Mouse (Mus musculus): Measurements from ENCODE around the gene Cacna1a. TPM values are rescaled to one million over a fixed set of nuclear protein-coding genes. Genes with fewer than 3 reads are reported as not detected.

Cacna1a gene
- polyA plus RNA-seq, 1 experiment from 2014 or later: 1.3 TPM

GRCm38 (mm10) chr8:84539376-84539775 is 151.1 kb downstream of the Cacna1a start:
- in situ Hi-C loops (cut with MboI; ENCODE audit: low pct_unique_long_range_greater_than_20kb): no loop called here
- CTCF ChIA-PET: no interaction called here
- peaks cover 18% of the 10 kb centered on the region for H3K27me3 ChIP-seq
- POLR2A ChIA-PET: no interaction called here
- no peak for TF ChIP-seq CTCF (IDR thresholded peaks at IDR 0.05)
- ATAC-seq: no peak
- no peak for DNase-seq (ENCODE audit: low read depth, low spot score)

- POLR2A ChIA-PET: no interaction called here
- CTCF ChIA-PET: no interaction called here
- no peak for DNase-seq (ENCODE audit: low read depth, low spot score)
Observed at GRCm38 (mm10) chr8:84542481-84542880, 154.2 kb downstream of the Cacna1a start.

GRCm38 (mm10) chr8:84545522-84545921 is 157.3 kb downstream of the Cacna1a start:
- DNase-seq (ENCODE audit: low read depth, low spot score): no peak
- ATAC-seq: no peak
- POLR2A ChIA-PET: no interaction called here
- in situ Hi-C loops (cut with MboI; ENCODE audit: low pct_unique_long_range_greater_than_20kb): no loop called here
- H3K27me3 ChIP-seq: peaks cover 33% of the 10 kb centered on the region
- no peak for TF ChIP-seq CTCF (IDR thresholded peaks at IDR 0.05)
- CTCF ChIA-PET: no interaction called here

More at GRCm38 (mm10) chr8:84542481-84542880, 154.2 kb downstream of the Cacna1a start:
- in situ Hi-C loops (cut with MboI; ENCODE audit: low pct_unique_long_range_greater_than_20kb): no loop called here
- no peak for TF ChIP-seq CTCF (IDR thresholded peaks at IDR 0.05)
- ATAC-seq: no peak
- peaks cover 29% of the 10 kb centered on the region for H3K27me3 ChIP-seq

- ChIA-PET POLR2A (interaction anchor here (0.6 kb wide), 1 partner anchor 401 kb away, joined by 5 read pairs; no protein-coding TSS in a partner anchor), CTCF (interaction anchor here (1.7 kb wide), 1 partner anchor 17 kb away, joined by 4 read pairs; no protein-coding TSS in a partner anchor)
- DNase-seq (ENCODE audit: low read depth, low spot score) (no peak), ATAC-seq (no peak)
- TF ChIP-seq CTCF (IDR thresholded peaks at IDR 0.05): no peak
- H3K27me3 ChIP-seq: peaks cover 8% of the 10 kb centered on the region
- in situ Hi-C loops (cut with MboI; ENCODE audit: low pct_unique_long_range_greater_than_20kb): no loop called here
Observed at GRCm38 (mm10) chr8:84552457-84552856, 164.2 kb downstream of the Cacna1a start.

- ChIA-PET CTCF (no interaction called here), POLR2A (interaction anchor here (0.6 kb wide), 2 partner anchors 18 to 402 kb away, joined by 3 to 5 read pairs; no protein-coding TSS in a partner anchor)
- ATAC-seq (no peak), DNase-seq (ENCODE audit: low read depth, low spot score) (no peak)
- in situ Hi-C loops (cut with MboI; ENCODE audit: low pct_unique_long_range_greater_than_20kb): no loop called here
- peaks cover 8% of the 10 kb centered on the region for H3K27me3 ChIP-seq
- no peak for TF ChIP-seq CTCF (IDR thresholded peaks at IDR 0.05)
Observed at GRCm38 (mm10) chr8:84553106-84553505, 164.9 kb downstream of the Cacna1a start.

DNA sequence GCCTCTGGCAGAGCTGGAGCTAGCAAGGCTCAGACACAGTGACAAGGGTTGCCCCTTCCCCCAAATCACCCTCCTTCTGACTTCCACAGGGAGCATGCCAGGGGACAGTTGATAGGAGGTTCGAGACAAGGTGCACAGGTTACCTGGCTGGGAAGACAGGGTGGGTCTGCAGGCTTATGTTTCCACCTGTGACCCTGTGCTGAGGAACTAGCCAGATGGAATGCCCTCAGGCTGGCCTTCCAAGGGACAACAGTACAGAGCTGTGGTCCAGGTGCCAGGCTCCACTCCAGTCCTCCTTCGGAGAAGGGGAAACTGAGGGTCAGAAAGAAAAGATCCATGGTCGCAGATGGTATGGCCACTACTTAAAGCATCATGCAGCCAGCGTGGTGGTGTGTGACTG is 165.4 kb downstream of the Cacna1a start:
- no peak for TF ChIP-seq CTCF (IDR thresholded peaks at IDR 0.05)
- POLR2A ChIA-PET: interaction anchor here (0.6 kb wide), 1 partner anchor 18 kb away, joined by 3 read pairs; no protein-coding TSS in a partner anchor
- peaks cover 8% of the 10 kb centered on the region for H3K27me3 ChIP-seq
- in situ Hi-C loops (cut with MboI; ENCODE audit: low pct_unique_long_range_greater_than_20kb): no loop called here
- no peak for ATAC-seq
- CTCF ChIA-PET: interaction anchor here (1.0 kb wide), 1 partner anchor 22 kb away, joined by 3 read pairs; no protein-coding TSS in a partner anchor
- no peak for DNase-seq (ENCODE audit: low read depth, low spot score)

DNA sequence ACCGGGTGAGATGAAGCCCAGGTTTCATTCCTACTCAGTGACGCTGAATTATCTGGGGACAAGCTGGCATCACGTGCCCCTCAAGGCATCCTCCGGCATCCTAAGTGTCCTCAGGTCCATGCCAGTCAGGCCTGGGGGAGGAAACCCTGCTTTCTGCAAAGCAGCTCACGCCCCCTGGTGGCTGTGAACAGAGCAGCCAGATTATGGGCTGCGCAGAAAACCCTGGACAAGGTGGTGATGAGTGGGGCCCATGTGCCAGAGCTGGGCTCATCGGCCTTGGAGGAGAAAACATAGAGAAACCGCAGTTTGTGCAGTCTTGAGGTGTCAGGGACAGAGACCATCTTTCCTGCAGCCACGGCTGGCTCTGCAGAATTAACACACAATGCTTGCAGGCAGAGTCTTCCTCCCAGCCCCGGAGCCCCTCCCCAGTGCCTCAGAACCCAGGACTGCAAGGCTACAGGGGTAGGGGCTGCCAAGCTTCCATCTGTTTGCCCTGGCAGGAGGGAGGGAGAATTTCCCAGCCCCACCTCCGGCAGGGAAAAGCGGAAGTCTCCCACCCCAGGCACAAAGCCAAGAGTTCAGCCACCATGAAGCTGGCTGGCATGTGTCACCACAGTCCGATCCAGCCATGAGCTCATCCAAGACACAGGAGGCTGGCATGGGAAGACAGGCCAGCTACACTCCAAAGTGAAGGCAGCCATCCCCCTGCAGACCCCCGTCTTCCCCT is 166.2 kb downstream of the Cacna1a start:
- ChIA-PET CTCF (interaction anchor here (0.9 to 1.3 kb wide), 3 partner anchors 23 to 38 kb away, joined by 3 read pairs; no protein-coding TSS in a partner anchor), POLR2A (interaction anchor here (1.5 kb wide), 1 partner anchor 159 kb away, joined by 3 read pairs; no protein-coding TSS in a partner anchor)
- H3K27me3 ChIP-seq: peaks cover 4% of the 10 kb centered on the region
- in situ Hi-C loops (cut with MboI; ENCODE audit: low pct_unique_long_range_greater_than_20kb): no loop called here
- peak; percentile 20 for DNase-seq (ENCODE audit: low read depth, low spot score)
- peak; percentile 58 for ATAC-seq
- TF ChIP-seq CTCF (IDR thresholded peaks at IDR 0.05): peak; percentile 80

DNA sequence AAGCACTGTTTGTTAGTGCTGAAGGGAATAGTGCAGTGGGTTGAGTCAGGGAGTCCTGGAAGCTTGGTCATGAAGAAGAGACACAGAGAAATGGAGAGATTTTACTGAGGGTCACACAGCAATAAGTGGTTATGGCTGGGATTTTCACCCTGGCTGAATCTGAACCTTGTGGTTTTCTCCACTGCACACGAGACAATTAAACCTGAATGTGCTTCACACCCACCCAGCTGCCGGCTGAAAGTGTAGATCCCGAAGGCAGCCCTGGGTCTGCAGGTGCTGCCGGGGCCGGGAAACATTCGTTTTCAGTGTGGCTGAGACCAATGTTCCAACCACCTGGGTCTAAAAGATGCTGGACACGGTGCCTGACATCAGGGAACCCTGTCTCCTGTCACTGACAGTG is 167.0 kb downstream of the Cacna1a start:
- CTCF ChIA-PET: interaction anchor here (0.8 to 1.3 kb wide), 3 partner anchors 34 to 209 kb away, joined by 3 read pairs; no protein-coding TSS in a partner anchor
- in situ Hi-C loops (cut with MboI; ENCODE audit: low pct_unique_long_range_greater_than_20kb): no loop called here
- DNase-seq (ENCODE audit: low read depth, low spot score): no peak
- H3K27me3 ChIP-seq: peaks cover 10% of the 10 kb centered on the region
- POLR2A ChIA-PET: interaction anchor here (1.5 kb wide), 1 partner anchor 160 kb away, joined by 3 read pairs; no protein-coding TSS in a partner anchor
- no peak for TF ChIP-seq CTCF (IDR thresholded peaks at IDR 0.05)
- no peak for ATAC-seq

- peak; percentile 10 for DNase-seq (ENCODE audit: low read depth, low spot score)
- in situ Hi-C loops (cut with MboI; ENCODE audit: low pct_unique_long_range_greater_than_20kb): no loop called here
- peak; percentile 40 for ATAC-seq
- CTCF ChIA-PET: no interaction called here
- POLR2A ChIA-PET: interaction anchor here (0.6 kb wide), 1 partner anchor 838 kb away, joined by 8 read pairs; no protein-coding TSS in a partner anchor
- H3K27me3 ChIP-seq: peaks cover 11% of the 10 kb centered on the region
- no peak for TF ChIP-seq CTCF (IDR thresholded peaks at IDR 0.05)
Observed at GRCm38 (mm10) chr8:84557936-84558335, 169.7 kb downstream of the Cacna1a start.

GRCm38 (mm10) chr8:84559121-84559604 is 170.9 kb downstream of the Cacna1a start:
- TF ChIP-seq CTCF (IDR thresholded peaks at IDR 0.05): no peak
- POLR2A ChIA-PET: no interaction called here
- H3K27me3 ChIP-seq: peaks cover 18% of the 10 kb centered on the region
- DNase-seq (ENCODE audit: low read depth, low spot score) (no peak), ATAC-seq (no peak)
- CTCF ChIA-PET: no interaction called here
- in situ Hi-C loops (cut with MboI; ENCODE audit: low pct_unique_long_range_greater_than_20kb): no loop called here

- ChIA-PET CTCF (no interaction called here), POLR2A (no interaction called here)
- no peak for ATAC-seq
- DNase-seq (ENCODE audit: low read depth, low spot score): no peak
- in situ Hi-C loops (cut with MboI; ENCODE audit: low pct_unique_long_range_greater_than_20kb): no loop called here
- no peak for TF ChIP-seq CTCF (IDR thresholded peaks at IDR 0.05)
- peaks cover 26% of the 10 kb centered on the region for H3K27me3 ChIP-seq
Observed at GRCm38 (mm10) chr8:84561698-84562097, 173.5 kb downstream of the Cacna1a start.
